Mouse (Mus musculus) embryo, embryonic 9.5 days (tissue): ENCODE data around the gene Srsf10.

ENCODE experiments used
- DNase-seq: peaks from one replicate; pipeline ENCODE4 v3.0.0-alpha.2; 2017; ENCODE audit errors: extremely low spot score

Gene Srsf10

GRCm38 (mm10) chr4:135918635-135919279 is 63.2 kb downstream of the Srsf10 start:
- no peak for DNase-seq

- DNase-seq, result no peak
Measured at GRCm38 (mm10) chr4:135919280-135919639, 63.7 kb downstream of the Srsf10 start.
